Mouse (Mus musculus) B cell, adult 62 days (primary cell): Measurements from ENCODE around the gene Pla2g16. TPM values are rescaled to one million over a fixed set of nuclear protein-coding genes. Genes with fewer than 3 reads are reported as not detected.

ENCODE experiments used
- total RNA-seq: library from RNA; stranded (reverse); gene quantifications from 4 replicates; pipeline ENCODE4 v1.2.4, GENCODE M21; 2023

The Pla2g16 gene
- total RNA-seq, result 11.8 to 15.7 TPM (median 13.9 TPM) in 4 replicates

GRCm38 (mm10) chr19:7557328-7557822 lies at the start of gene Pla2g16:
Gene Pla2g16 (plus strand): TSS chr19:7557459.

GRCm38 (mm10) chr19:7606801-7607689 lies 49.8 kb downstream of the Pla2g16 start, which contains the start of gene Lgals12:
Gene Lgals12 (minus strand): TSS chr19:7607193.

GRCm38 (mm10) chr19:7611942-7612757 lies 54.9 kb downstream of the Pla2g16 start, which contains the start of gene Hrasls5:
Gene Hrasls5 (plus strand): TSS chr19:7612541.

Other genes with a start within 250 kb of the Pla2g16 start
- gene Mark2, start 215.6 kb upstream of the Pla2g16 start, total RNA-seq, result 218 to 233 TPM (median 220 TPM) in 4 replicates
- 19.3 to 30.6 TPM (median 26.0 TPM) in 4 replicates for gene Spindoc, start 174.5 kb upstream of the Pla2g16 start, total RNA-seq
- 6.4 to 13.0 TPM (median 8.4 TPM) in 4 replicates for gene 2700081O15Rik, start 139.8 kb upstream of the Pla2g16 start, total RNA-seq
- 50.9 to 53.2 TPM (median 52.4 TPM) in 4 replicates for gene Rtn3, start 74.2 kb upstream of the Pla2g16 start, total RNA-seq
- 61.3 to 63.9 TPM (median 63.4 TPM) in 4 replicates for gene Atl3, start 63.4 kb upstream of the Pla2g16 start, total RNA-seq
- not detected in 4 replicates for gene Lgals12, start 49.7 kb downstream of the Pla2g16 start, total RNA-seq
- gene Hrasls5, start 55.1 kb downstream of the Pla2g16 start, total RNA-seq, result not detected in 4 replicates
- not detected in 4 replicates for gene Slc22a19, start 153.9 kb downstream of the Pla2g16 start, total RNA-seq
- not detected in 4 replicates for gene Slc22a26, start 245.2 kb downstream of the Pla2g16 start, total RNA-seq